Mouse (Mus musculus): Measurements from ENCODE around the gene Slc28a3. TPM values are rescaled to one million over a fixed set of nuclear protein-coding genes. Genes with fewer than 3 reads are reported as not detected.

Gene Slc28a3
- polyA plus RNA-seq (2015; fragmentation: Nextera tagmentation; extraction: Ambion mirVana): 0.10 TPM in 1 of 2 replicates, not detected in the other

DNA sequence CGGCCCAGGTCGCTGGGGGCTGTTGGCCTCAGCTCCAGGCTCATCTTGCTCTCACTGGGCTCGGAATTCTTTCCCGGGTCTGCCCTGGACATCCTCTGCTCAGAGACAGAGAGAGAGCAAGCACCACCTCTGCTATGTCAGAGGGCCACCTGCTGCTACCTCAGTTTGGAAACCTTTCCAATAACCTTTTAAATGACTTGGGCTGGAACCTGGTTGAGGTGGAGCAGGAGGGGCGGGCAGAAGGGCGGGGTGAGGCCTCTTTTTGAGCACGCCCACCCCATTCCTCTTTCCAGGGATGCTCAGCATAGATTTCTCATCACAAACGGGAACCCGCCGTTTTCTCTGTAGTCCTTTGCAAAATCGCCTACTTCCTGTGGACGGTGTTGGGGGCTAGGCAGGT is at the start of gene Slc28a3:
Gene Slc28a3 (minus strand): TSS at position 162 of the 400 bp plus-strand sequence.
- peaks cover 12% of the 10 kb centered on the region; the same call in 1 of the 2 replicates for H3K27me3 ChIP-seq (replicated peaks)
- H3K9ac ChIP-seq (replicated peaks): no peak within 1 kb of the TSS
- H3K36me3 ChIP-seq: no peaks in the 10 kb centered on the region
- no peak within 1 kb of the TSS for H3K4me2 ChIP-seq
- no peak within 1 kb of the TSS for H3K27ac ChIP-seq (replicated peaks)
- no peak within 1 kb of the TSS for H3K4me3 ChIP-seq (replicated peaks)
- 8% methylated on average over 12 of the region's 12 CpGs for WGBS
- H3K9me3 ChIP-seq (replicated peaks): no peaks in the 10 kb centered on the region
- H3K4me1 ChIP-seq: peaks cover 6% of the 10 kb centered on the region
- ATAC-seq (ENCODE audit: low FRiP score): no peak

DNA sequence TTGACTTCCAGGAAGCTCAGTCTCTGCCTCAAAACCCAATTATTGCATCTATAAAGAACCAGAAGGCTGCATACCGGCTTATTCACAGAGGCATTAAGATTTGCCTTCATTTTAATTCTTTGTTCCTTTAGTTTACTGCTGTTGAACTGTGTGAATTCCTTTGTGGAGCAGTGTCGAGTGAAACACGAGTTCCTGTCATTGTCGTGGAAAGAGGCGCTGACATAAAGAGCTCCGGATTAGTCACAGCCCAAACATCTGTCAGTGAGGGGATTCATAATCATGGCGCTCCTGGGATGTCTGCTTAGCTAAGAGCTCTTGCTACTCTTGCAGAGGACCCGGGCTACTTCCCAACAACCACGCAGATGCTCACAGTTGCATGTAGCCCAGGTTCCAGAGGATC is 47.3 kb upstream of the Slc28a3 start:
- Histone ChIP-seq H3K4me1 (0 out of 2 replicates have a peak, but pooled peaks cover 3% of the 10 kb centered on the region), H3K4me3 (replicated peaks) (no peak overlapping the region), H3K27me3 (replicated peaks) (no peaks in the 10 kb centered on the region), H3K4me2 (no peak overlapping the region), H3K9ac (replicated peaks) (no peak overlapping the region), H3K9me3 (replicated peaks) (no peaks in the 10 kb centered on the region), H3K36me3 (no peaks in the 10 kb centered on the region), H3K27ac (replicated peaks) (0 out of 2 replicates have a peak overlapping the region, but pooled peaks have one; percentile 9)
- 17% methylated on average over 9 of the region's 9 CpGs for WGBS
- ATAC-seq (ENCODE audit: low FRiP score): no peak

DNA sequence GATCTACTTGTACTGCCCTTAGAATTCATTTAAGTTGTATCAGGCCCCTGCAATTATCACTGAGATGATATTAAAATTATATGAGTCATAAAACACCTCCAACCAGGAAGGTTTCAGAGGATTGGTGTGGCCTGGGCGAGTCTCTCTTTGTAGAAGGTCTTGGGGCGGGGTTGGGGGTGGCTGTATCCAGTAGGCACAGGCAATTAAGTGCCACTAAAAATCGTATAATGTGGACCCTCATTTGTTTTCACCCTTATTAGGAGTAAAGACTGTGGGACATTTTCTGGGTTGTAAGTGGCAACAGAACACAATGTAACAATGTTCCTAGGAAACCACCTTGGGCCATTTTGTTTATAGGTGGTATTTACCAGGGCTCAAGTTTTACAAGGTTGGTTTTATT is 46.2 kb upstream of the Slc28a3 start:
- Histone ChIP-seq H3K27me3 (replicated peaks) (no peaks in the 10 kb centered on the region), H3K4me2 (no peak overlapping the region), H3K36me3 (no peaks in the 10 kb centered on the region), H3K27ac (replicated peaks) (no peak overlapping the region), H3K4me3 (replicated peaks) (no peak overlapping the region), H3K9ac (replicated peaks) (no peak overlapping the region), H3K9me3 (replicated peaks) (no peaks in the 10 kb centered on the region), H3K4me1 (0 out of 2 replicates have a peak, but pooled peaks cover 3% of the 10 kb centered on the region)
- ATAC-seq (ENCODE audit: low FRiP score): no peak
- WGBS: 59% methylated on average over 3 of the region's 3 CpGs

DNA sequence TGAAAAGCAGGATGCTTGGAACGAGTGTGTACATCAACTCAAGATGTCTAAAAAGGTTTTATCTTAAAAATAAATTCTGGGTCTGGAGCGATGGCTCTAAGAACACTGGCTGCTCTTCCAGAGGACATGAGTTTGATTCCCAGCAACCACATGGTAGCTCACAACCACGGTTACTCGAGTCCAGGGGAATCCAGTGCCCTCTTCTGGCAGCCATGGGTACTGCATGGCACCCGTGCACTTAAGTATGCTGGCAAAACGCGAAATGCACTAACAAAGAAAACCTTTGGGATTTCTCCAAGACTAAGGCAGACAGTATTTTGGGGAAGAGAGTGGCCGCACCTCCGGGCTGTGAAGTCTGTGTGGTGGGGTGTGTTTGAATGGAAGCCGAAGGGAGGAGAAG is 44.9 kb upstream of the Slc28a3 start:
- ATAC-seq (ENCODE audit: low FRiP score): no peak
- no peaks in the 10 kb centered on the region for H3K9me3 ChIP-seq (replicated peaks)
- WGBS: 82% methylated on average over 10 of the region's 10 CpGs

DNA sequence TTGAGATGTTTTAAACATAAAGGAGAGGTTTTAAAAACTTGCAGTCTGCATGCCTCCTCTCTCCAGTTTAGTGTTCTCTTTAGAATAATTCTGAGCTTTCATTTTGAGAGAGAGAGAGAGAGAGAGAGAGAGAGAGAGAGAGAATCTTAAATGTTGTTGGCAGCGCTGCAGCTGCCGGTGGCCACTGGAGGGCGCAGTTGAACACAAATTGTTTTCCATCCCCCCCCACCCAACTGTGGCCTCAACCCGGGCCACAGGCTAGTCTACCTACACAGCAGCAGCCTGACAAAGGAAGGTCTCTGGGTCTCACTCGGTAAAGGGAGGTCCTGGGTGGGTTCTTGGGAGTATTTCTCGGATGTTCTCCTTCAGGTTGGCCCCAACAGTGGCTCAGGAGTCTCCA is 29.7 kb upstream of the Slc28a3 start:
- ATAC-seq (ENCODE audit: low FRiP score): no peak
- Histone ChIP-seq H3K4me3 (replicated peaks) (no peak overlapping the region), H3K9ac (replicated peaks) (no peak overlapping the region), H3K27ac (replicated peaks) (no peak overlapping the region), H3K4me2 (no peak overlapping the region), H3K4me1 (peaks cover 15% of the 10 kb centered on the region), H3K27me3 (replicated peaks) (0 out of 2 replicates have a peak, but pooled peaks cover 2% of the 10 kb centered on the region), H3K9me3 (replicated peaks) (no peaks in the 10 kb centered on the region), H3K36me3 (no peaks in the 10 kb centered on the region)
- WGBS: 11% methylated on average over 6 of the region's 6 CpGs

More for the DNA sequence above, 44.9 kb upstream of the Slc28a3 start:
- Histone ChIP-seq H3K36me3 (no peaks in the 10 kb centered on the region), H3K4me3 (replicated peaks) (no peak overlapping the region), H3K4me1 (0 out of 2 replicates have a peak, but pooled peaks cover 3% of the 10 kb centered on the region), H3K4me2 (no peak overlapping the region), H3K27ac (replicated peaks) (no peak overlapping the region), H3K27me3 (replicated peaks) (no peaks in the 10 kb centered on the region), H3K9ac (replicated peaks) (no peak overlapping the region)

DNA sequence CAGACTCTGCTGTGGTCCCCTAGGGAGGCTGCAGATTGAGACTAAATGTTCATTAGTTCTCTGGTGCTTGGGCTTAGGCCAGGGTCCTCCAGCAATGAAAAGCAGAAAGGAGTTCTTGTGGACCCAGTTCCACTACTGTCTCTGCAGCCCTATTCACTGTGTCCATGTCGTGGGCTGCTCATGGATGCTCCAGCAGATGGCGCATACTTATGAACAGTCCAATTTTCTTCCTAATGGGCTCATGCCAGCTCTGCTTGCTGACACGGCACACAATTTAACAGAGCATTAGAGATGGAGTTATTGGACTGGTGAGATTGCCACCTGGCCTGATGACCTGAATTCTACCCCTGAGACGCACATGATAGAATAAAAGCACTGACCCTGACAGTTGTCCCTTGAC is 28.3 kb upstream of the Slc28a3 start:
- Histone ChIP-seq H3K9ac (replicated peaks) (no peak overlapping the region), H3K27me3 (replicated peaks) (0 out of 2 replicates have a peak, but pooled peaks cover 2% of the 10 kb centered on the region), H3K27ac (replicated peaks) (0 out of 2 replicates have a peak overlapping the region, but pooled peaks have one; percentile 29), H3K36me3 (no peaks in the 10 kb centered on the region), H3K4me2 (no peak overlapping the region), H3K4me1 (peaks cover 15% of the 10 kb centered on the region), H3K4me3 (replicated peaks) (no peak overlapping the region), H3K9me3 (replicated peaks) (no peaks in the 10 kb centered on the region)
- 26% methylated on average over 4 of the region's 4 CpGs for WGBS
- peak; percentile 82; the same call in 1 of the 2 replicates for ATAC-seq (ENCODE audit: low FRiP score)

DNA sequence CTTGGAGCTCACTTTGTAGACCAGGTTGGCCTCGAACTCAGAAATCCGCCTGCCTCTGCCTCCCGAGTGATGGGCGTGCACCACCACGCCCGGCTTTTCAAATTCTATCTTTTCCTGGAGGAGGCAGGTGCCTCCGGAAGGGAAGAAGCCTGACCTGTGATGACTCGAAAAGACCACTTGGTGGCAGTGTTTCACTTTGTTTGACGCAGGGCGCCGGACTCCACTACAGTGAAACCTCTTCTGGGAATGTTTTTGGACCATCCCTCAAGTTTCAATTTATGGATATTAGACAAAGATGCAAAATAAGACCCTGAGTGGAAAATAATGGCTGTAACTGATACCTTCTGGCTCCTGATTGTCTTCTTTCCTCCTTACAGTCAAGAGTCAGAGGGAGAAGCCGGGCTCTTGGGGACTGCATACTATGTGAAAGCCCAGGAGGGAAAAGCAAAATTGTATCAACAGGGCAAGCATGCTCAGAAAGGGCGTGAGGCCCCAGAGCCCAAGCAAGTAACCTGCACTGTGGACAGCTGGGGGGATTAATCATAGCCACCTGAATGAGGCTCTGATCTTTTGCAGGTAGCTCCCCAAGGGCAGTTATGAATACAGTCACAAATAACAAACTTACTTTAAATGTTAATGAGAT is 26.8 kb upstream of the Slc28a3 start:
- WGBS: 12% methylated on average over 13 of the region's 13 CpGs

DNA sequence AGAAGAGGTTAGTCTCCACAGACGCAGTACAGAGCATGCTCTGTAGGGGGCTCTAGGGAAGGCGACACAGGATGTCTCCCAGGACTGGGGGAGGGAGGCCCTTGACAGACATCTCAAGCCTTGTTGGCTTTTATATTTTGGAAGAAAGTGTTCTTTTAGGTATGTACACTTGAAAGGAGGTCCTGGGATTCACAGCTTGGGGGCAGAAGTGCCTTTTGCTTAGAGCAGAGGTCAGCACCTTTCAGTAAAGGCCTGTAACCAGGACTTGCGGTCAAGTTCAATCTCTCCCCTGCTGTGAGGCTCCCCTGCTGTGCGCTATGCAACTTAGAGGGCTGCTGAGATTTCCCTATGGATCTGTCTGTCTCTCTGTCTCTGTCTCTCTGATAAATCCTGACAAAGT is 23.2 kb upstream of the Slc28a3 start:
- Histone ChIP-seq H3K4me1 (peaks cover 9% of the 10 kb centered on the region), H3K27me3 (replicated peaks) (0 out of 2 replicates have a peak, but pooled peaks cover 7% of the 10 kb centered on the region), H3K9me3 (replicated peaks) (no peaks in the 10 kb centered on the region), H3K36me3 (no peaks in the 10 kb centered on the region), H3K27ac (replicated peaks) (no peak overlapping the region), H3K4me2 (no peak overlapping the region), H3K4me3 (replicated peaks) (no peak overlapping the region), H3K9ac (replicated peaks) (no peak overlapping the region)
- ATAC-seq (ENCODE audit: low FRiP score): no peak
- 22% methylated on average over 4 of the region's 4 CpGs for WGBS

More for the DNA sequence above, 26.8 kb upstream of the Slc28a3 start:
- 0 out of 2 replicates have a peak, but pooled peaks cover 7% of the 10 kb centered on the region for H3K27me3 ChIP-seq (replicated peaks)
- no peak overlapping the region for H3K9ac ChIP-seq (replicated peaks)
- H3K9me3 ChIP-seq (replicated peaks): no peaks in the 10 kb centered on the region
- no peak overlapping the region for H3K27ac ChIP-seq (replicated peaks)
- no peaks in the 10 kb centered on the region for H3K36me3 ChIP-seq
- no peak overlapping the region for H3K4me2 ChIP-seq
- 0 out of 2 replicates have a peak, but pooled peaks have one; percentile 34 for ATAC-seq (ENCODE audit: low FRiP score)
- peaks cover 15% of the 10 kb centered on the region for H3K4me1 ChIP-seq
- H3K4me3 ChIP-seq (replicated peaks): no peak overlapping the region

DNA sequence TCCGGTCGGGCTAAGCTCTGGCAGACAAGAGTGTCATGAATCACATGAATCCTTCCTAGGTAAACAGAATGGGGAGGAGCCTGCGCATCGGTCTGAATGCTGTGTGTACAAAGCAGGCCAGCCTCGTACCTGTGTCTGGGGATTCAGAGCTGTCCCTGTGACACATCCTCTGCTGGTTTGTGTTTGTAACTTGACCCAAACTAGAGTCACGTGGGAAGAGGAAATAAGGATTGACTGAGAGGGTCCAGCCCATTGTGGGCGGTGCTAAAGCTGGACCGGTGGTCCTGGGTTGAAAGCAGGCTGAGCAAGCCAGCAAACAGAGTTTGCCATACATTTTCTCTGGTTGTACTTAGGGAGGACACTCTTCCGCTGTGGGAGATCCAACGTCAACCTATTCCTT is 20.1 kb upstream of the Slc28a3 start:
- H3K27me3 ChIP-seq (replicated peaks): 0 out of 2 replicates have a peak, but pooled peaks cover 6% of the 10 kb centered on the region
- 55% methylated on average over 10 of the region's 10 CpGs for WGBS
- no peak for ATAC-seq (ENCODE audit: low FRiP score)

DNA sequence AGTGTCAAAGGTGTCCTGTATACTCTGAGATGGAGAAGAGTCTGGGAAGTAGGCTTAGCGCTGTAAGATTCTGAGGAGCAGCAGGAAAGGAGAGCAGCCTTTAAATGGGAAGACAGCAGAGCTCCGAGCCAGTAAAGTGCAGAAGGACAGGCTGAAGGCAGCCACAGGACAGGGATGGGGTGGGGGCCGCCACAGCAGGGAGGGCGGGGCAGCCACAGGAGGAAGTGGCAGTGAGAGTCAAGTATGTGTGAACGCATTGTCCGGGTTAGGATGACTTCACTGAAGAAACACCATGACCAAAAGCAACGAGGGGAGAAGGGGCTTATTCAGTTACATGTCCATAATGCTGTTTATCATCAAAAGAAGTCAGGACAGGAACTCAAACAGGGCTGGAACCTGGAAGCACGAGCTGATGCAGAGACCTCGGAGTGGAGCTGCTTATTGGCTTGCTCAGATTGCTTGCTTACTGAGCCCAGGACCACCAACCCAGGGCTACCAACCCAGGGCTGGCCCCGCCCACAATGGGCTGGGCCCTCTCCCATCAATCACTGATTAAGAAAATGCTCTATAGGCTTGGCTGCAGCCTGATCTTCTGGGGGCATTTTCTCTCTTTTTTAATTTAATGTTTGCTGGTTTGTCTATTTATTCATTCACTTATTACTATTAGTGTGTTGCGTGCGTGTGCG is 18.8 kb upstream of the Slc28a3 start:
- Histone ChIP-seq H3K27me3 (replicated peaks) (0 out of 2 replicates have a peak, but pooled peaks cover 5% of the 10 kb centered on the region), H3K9ac (replicated peaks) (no peak overlapping the region), H3K27ac (replicated peaks) (no peak overlapping the region), H3K4me3 (replicated peaks) (no peak overlapping the region), H3K4me2 (0 out of 2 replicates have a peak overlapping the region, but pooled peaks have one; percentile 17), H3K4me1 (no peaks in the 10 kb centered on the region), H3K9me3 (replicated peaks) (no peaks in the 10 kb centered on the region), H3K36me3 (no peaks in the 10 kb centered on the region)
- ATAC-seq (ENCODE audit: low FRiP score): no peak
- 26% methylated on average over 13 of the region's 13 CpGs for WGBS

More for the DNA sequence above, 20.1 kb upstream of the Slc28a3 start:
- H3K9me3 ChIP-seq (replicated peaks): no peaks in the 10 kb centered on the region
- no peaks in the 10 kb centered on the region for H3K36me3 ChIP-seq
- H3K4me1 ChIP-seq: no peaks in the 10 kb centered on the region
- H3K27ac ChIP-seq (replicated peaks): no peak overlapping the region
- H3K4me3 ChIP-seq (replicated peaks): no peak overlapping the region
- H3K4me2 ChIP-seq: no peak overlapping the region
- H3K9ac ChIP-seq (replicated peaks): no peak overlapping the region

DNA sequence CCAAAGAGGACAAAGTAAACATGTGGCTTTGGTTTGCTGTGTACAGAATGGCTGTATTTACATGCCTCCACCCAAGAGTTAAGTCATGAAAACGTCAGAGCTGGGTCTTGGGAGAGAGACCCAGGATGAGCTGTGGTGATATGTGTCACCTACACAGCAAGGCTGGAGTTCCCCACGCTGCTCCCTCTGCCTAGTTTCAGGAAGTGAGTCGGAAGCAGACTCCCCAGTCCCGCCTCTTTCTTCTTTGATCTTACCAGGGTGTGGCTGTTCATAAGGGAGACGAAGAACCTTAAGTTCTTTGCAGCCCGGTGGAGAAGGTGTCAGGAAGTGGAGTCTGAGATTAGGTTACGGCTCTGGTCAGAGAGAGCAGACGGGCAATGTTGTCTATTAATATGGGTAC is 12.0 kb upstream of the Slc28a3 start:
- Histone ChIP-seq H3K27me3 (replicated peaks) (no peaks in the 10 kb centered on the region), H3K36me3 (no peaks in the 10 kb centered on the region), H3K4me3 (replicated peaks) (no peak overlapping the region), H3K9me3 (replicated peaks) (no peaks in the 10 kb centered on the region), H3K4me2 (no peak overlapping the region), H3K27ac (replicated peaks) (no peak overlapping the region), H3K4me1 (no peaks in the 10 kb centered on the region), H3K9ac (replicated peaks) (no peak overlapping the region)
- WGBS: 49% methylated on average over 8 of the region's 8 CpGs
- no peak for ATAC-seq (ENCODE audit: low FRiP score)

DNA sequence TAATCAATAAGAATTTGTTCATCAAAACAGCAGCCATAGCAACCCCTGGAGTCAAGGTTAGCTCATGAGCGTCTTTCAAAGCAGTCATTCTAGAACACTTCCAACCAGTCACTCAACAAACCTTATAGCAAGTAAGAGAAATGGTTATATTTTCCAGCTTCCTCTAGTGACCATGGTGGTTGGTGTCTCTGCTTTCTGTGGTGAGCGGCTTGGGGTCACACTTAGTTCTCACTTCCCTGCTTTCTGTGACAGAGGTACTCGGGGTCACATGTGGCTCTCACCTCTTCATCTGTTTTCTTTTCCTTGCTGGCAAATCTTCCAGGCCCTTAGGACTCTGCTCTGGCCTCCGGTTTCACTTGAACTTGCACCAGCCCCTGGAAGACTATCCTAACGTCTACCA is 8.6 kb upstream of the Slc28a3 start:
- Histone ChIP-seq H3K36me3 (no peaks in the 10 kb centered on the region), H3K9ac (replicated peaks) (no peak overlapping the region), H3K9me3 (replicated peaks) (no peaks in the 10 kb centered on the region), H3K4me1 (no peaks in the 10 kb centered on the region), H3K4me2 (no peak overlapping the region), H3K4me3 (replicated peaks) (no peak overlapping the region), H3K27ac (replicated peaks) (no peak overlapping the region), H3K27me3 (replicated peaks) (no peaks in the 10 kb centered on the region)
- 88% methylated on average over 5 of the region's 5 CpGs for WGBS
- ATAC-seq (ENCODE audit: low FRiP score): no peak
